Mouse (Mus musculus) hindbrain, embryonic 14.5 days (tissue): ENCODE results near the gene Axl. TPM values are rescaled to one million over a fixed set of nuclear protein-coding genes. Genes with fewer than 3 reads are reported as not detected.
"Not testable (repeated sequence)": the region's sequence is repeated elsewhere in the genome, so short reads cannot be mapped to it uniquely, and the experiment has no call there.

Experiments
- ATAC-seq: fragments of 200-750 bp; cut with Nextera tagmentation; 2 replicates; pipeline ENCODE4 v1.8.0; 2017; ENCODE audit warnings: moderate number of reproducible peaks, mild to moderate bottlenecking, moderate TSS enrichment, moderate library complexity; ENCODE audit not compliant: low FRiP score
- DNase-seq: peaks from one replicate; pipeline ENCODE4 v3.0.0-alpha.2; 2015; ENCODE audit warnings: low spot score
- H3K27ac ChIP-seq: fragments of 300-500 bp; sonication (generic); 2 replicates; pipeline ENCODE4 v1.5.1; 2014; ENCODE audit warnings: mild to moderate bottlenecking, moderate library complexity
- H3K27me3 ChIP-seq: fragments of 300-500 bp; sonication (generic); 2 replicates; pipeline ENCODE4 v1.6.1; 2014; ENCODE audit warnings: mild to moderate bottlenecking, low read length, mixed read lengths; ENCODE audit not compliant: control insufficient read depth, insufficient read depth
- H3K36me3 ChIP-seq: fragments of 300-500 bp; sonication (generic); replicated peaks from 2 replicates; pipeline ENCODE4 v1.6.1; 2014; ENCODE audit not compliant: control insufficient read depth, insufficient read depth
- H3K4me1 ChIP-seq: fragments of 300-500 bp; sonication (generic); replicated peaks from 2 replicates; pipeline ENCODE4 v1.6.1; 2014; ENCODE audit warnings: antibody characterized with exemption, low read length, mixed read lengths; ENCODE audit not compliant: control insufficient read depth, insufficient read depth
- H3K4me2 ChIP-seq: fragments of 300-500 bp; sonication (generic); replicated peaks from 2 replicates; pipeline ENCODE4 v1.6.1; 2014; ENCODE audit warnings: mild to moderate bottlenecking, moderate library complexity
- H3K4me3 ChIP-seq: fragments of 300-500 bp; sonication (generic); replicated peaks from 2 replicates; pipeline ENCODE4 v1.5.1; 2014; ENCODE audit warnings: mild to moderate bottlenecking, low read length
- H3K9ac ChIP-seq: fragments of 300-500 bp; sonication (generic); 2 replicates; pipeline ENCODE4 v1.6.1; 2014
- H3K9me3 ChIP-seq: fragments of 300-500 bp; sonication (generic); 2 replicates; pipeline ENCODE4 v1.6.1; 2016; ENCODE audit warnings: low read length; ENCODE audit not compliant: control insufficient read depth
- WGBS: fragments of 180-500 bp; shearing (Covaris S2); extraction: QIAGEN DNeasy Blood & Tissue Kit; methylation state at CpG from one replicate; pipeline ENCODE4 v1.1.7; 2014; 5-methylcytosine and 5-hydroxymethylcytosine counted together
- polyA plus RNA-seq: library from polyadenylated mRNA; unstranded; fragments of >200 nt; fragmentation: Nextera tagmentation; extraction: Ambion mirVana; gene quantifications from 2 replicates; pipeline ENCODE4 v1.2.1, GENCODE M21; 2014

Axl gene
- polyA plus RNA-seq, 1 experiment from 2014 or later: 20.6 TPM

DNA sequence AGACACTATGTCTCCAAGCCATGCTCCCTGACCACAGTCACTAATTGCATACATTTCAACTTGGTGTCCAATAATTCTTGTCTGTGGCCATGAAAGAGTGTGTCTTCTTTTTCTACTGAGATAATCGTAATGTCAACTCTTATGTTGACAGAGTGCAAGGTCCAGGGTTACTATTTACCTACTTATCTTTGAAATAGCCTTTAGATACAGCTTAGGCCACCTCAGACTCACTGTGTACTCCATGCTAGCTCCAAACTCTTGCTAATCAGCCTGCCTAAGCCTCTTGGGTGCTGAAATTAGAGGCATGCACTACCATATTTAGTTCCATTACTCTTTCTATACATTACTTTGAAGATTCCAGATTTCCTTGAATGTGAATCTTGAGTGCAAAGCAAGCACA lies 10.9 kb upstream of the Axl start:
- DNase-seq (no peak), ATAC-seq (no peak)
- 87% methylated on average over 1 of the region's 1 CpGs for WGBS
- no peak overlapping the region for H3K4me3 ChIP-seq
- H3K27ac ChIP-seq: no peak overlapping the region
- H3K9ac ChIP-seq: no peak overlapping the region
- H3K36me3 ChIP-seq: no peaks in the 10 kb centered on the region
- H3K9me3 ChIP-seq: no peaks in the 10 kb centered on the region
- no peak overlapping the region for H3K4me2 ChIP-seq
- no peaks in the 10 kb centered on the region for H3K27me3 ChIP-seq
- H3K4me1 ChIP-seq: no peaks in the 10 kb centered on the region

DNA sequence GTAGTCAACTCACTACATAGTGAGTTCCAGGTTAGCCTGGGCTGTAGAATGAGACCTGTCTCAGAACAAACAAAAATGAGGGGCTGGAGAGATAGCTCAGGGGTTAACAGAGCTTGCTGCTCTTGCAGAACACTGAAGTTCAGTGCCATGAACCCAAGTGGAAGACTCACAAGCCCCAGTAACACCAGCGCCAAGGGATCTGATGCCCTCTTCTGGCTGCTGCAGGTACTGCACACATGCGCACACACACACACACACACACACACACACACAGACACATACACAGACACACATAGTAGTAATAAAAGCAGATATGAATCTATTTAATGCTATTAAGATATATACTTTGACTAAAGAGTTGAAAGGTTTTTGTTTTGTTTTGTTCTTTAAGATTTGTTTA lies 10.0 kb upstream of the Axl start:
- DNase-seq (no peak), ATAC-seq (no peak)
- Histone ChIP-seq H3K27me3 (no peaks in the 10 kb centered on the region), H3K4me3 (no peak overlapping the region), H3K9me3 (no peaks in the 10 kb centered on the region), H3K27ac (no peak overlapping the region), H3K36me3 (no peaks in the 10 kb centered on the region), H3K4me1 (no peaks in the 10 kb centered on the region), H3K4me2 (no peak overlapping the region), H3K9ac (no peak overlapping the region)
- 87% methylated on average over 2 of the region's 2 CpGs for WGBS

DNA sequence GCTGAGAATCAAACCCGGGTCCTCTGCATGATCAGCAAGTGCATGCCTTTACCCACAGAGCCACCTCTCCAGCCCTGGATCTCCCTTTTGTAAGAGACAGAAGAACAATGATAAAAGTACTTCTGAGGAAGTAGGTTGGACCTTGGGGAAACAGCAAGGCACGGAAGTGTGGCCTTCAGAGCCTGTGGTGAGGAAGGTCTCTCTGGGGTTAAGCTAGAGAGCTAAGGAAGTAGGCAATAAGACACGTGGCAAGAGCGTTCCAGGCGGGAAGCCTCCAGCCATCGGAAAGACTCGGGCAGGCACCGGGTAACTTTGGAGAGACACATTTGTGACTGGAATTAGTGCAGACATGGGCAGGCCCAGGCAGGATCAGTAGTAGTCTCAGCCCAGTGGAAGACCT lies 6.3 kb upstream of the Axl start:
- Histone ChIP-seq H3K27ac (no peak overlapping the region), H3K4me2 (no peak overlapping the region), H3K9me3 (no peaks in the 10 kb centered on the region), H3K4me1 (no peaks in the 10 kb centered on the region), H3K27me3 (no peaks in the 10 kb centered on the region), H3K36me3 (no peaks in the 10 kb centered on the region), H3K4me3 (no peak overlapping the region), H3K9ac (no peak overlapping the region)
- WGBS: 89% methylated on average over 8 of the region's 8 CpGs
- ATAC-seq (no peak), DNase-seq (no peak)

DNA sequence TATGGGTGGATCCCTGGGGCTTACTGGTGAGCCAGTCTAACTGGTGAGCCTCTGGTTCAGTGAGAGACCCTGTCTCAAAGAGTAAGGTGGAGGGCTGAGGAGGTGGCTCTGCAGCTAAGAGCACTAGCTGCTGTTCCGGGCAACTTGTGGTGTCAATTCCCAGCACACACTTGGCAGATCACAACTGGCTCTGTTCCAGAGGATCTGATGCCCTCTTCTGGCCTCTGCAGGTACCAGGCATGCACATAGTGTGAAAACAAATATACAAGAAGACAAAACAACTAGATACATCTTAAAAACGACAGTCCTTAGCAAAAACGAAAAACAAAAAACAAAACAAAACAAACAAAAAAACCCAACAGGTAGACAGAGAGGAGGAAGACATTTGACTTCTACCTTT lies 5.2 kb upstream of the Axl start:
- H3K36me3 ChIP-seq: no peaks in the 10 kb centered on the region
- ATAC-seq (no peak), DNase-seq (no peak)
- no peak overlapping the region for H3K4me2 ChIP-seq
- H3K4me1 ChIP-seq: peaks cover 2% of the 10 kb centered on the region; the same call in 1 of the 2 replicates
- no peak overlapping the region for H3K27ac ChIP-seq
- no peak overlapping the region for H3K4me3 ChIP-seq
- H3K9me3 ChIP-seq: no peaks in the 10 kb centered on the region
- H3K9ac ChIP-seq: no peak overlapping the region
- WGBS: 63% methylated on average over 3 of the region's 3 CpGs
- no peaks in the 10 kb centered on the region for H3K27me3 ChIP-seq

DNA sequence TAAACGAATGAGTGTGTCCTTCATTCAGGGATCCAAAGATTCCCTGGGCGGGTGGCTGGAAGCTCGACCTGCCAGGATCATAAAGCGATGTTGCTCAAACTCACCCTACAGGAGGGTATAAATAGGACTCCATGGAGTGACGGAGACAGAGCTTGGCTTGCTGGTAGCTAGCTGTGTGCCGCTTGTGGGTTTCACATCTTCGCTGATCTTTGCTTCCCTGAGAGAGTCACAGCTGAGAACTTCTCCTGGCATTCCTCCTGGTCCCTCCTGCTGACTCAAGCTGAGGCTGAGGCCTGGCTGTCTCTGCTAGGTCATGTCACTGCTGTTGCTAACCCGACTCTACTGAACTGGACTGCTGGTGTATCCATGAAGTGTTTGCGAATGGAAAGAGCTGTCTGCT lies 4.5 kb upstream of the Axl start:
- H3K4me3 ChIP-seq, H3K27ac ChIP-seq, ATAC-seq, H3K4me1 ChIP-seq, H3K9ac ChIP-seq, H3K36me3 ChIP-seq, H3K27me3 ChIP-seq, H3K4me2 ChIP-seq, H3K9me3 ChIP-seq, DNase-seq: not testable (repeated sequence)
- WGBS: 74% methylated on average over 9 of the region's 9 CpGs

DNA sequence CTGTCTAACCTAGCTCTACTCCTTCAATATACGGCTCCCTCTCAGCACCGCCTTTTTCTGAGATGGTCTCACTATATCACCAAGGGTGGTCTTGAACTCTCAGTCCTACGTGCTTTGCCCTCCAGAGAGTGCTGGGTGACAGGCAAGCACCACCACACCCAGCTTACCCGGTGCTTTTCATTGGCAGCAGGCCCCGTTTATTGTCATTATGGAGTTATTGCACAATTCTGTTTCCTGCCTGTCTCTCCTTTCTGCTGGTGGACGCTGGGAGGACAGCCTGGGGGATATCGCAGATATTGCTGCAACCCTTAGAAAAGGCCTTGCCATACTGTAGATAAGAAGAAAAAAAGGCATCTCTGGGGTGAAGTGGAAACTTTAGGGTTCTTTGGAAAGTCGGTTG lies 2.1 kb upstream of the Axl start:
- peaks cover 11% of the 10 kb centered on the region; the same call in 1 of the 2 replicates for H3K4me1 ChIP-seq
- no peaks in the 10 kb centered on the region for H3K27me3 ChIP-seq
- WGBS: 76% methylated on average over 8 of the region's 8 CpGs
- ATAC-seq (no peak), DNase-seq (no peak)
- no peak overlapping the region for H3K27ac ChIP-seq
- H3K9ac ChIP-seq: no peak overlapping the region
- no peaks in the 10 kb centered on the region for H3K36me3 ChIP-seq
- H3K9me3 ChIP-seq: no peaks in the 10 kb centered on the region
- H3K4me3 ChIP-seq: no peak overlapping the region
- H3K4me2 ChIP-seq: no peak overlapping the region

DNA sequence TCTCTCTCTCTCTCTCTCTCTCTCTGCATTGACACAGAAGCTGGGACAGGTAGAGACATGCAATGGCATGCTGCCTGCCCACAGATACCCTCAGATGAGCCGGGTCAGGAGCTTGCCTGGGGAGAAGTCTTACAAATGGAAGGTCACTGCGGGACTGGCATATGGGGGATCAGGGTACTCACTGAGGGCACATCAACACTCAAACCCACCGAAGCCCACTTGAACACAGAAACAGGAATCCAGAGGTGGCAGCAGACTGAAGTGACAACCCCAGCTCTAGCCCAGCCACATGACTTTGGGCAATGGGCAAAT lies 580 bp upstream of the Axl start:
- WGBS: 38% methylated on average over 3 of the region's 3 CpGs
- H3K4me1 ChIP-seq: peaks cover 11% of the 10 kb centered on the region; the same call in 1 of the 2 replicates
- DNase-seq (no peak), ATAC-seq (no peak)
- no peak overlapping the region for H3K27ac ChIP-seq
- H3K4me2 ChIP-seq: peak overlapping the region; percentile 60
- H3K36me3 ChIP-seq: no peaks in the 10 kb centered on the region
- no peaks in the 10 kb centered on the region for H3K27me3 ChIP-seq
- no peaks in the 10 kb centered on the region for H3K9me3 ChIP-seq
- no peak overlapping the region; the same call in 1 of the 2 replicates for H3K4me3 ChIP-seq
- no peak overlapping the region for H3K9ac ChIP-seq

DNA sequence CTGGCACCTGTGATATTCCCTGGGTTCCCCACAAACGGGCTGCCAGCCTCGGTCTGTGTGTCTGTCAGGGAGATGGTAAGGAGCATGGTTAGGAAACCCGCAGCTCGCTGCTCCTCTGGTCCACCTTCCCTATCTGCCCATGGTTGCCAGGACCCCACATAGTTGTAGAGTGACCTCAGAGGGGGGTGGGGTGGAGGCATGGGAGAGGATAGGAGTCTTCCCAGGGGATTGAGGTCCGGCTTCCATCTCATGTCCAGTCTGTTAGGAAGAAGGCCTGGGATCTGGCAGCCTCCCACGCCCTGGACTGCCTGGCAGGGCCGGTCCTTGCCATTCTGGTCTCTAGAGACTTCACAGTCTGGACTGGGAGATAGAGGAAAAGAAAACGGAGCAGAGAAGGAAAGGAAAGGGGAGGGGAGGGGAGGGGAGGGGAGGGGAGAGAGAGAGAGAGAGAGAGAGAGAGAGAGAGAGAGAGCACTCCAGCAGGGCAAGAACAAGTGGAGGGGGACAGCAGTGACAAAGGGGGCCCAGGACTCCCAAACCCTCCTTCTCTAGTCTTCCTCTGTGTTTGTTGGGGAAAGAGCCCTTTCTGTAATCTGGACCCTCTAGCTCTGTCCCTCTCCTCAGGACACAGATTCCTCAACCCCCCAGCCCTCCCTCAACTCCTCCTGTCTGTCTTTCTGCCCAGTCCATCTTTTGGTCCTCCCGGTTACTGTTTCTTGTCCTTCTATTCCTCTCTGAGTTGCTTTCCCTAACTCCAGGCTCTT lies 867 bp downstream of the Axl start:
- H3K4me3 ChIP-seq: peak overlapping the region; percentile 35
- H3K27me3 ChIP-seq: no peaks in the 10 kb centered on the region
- peak overlapping the region; percentile 60 for H3K4me2 ChIP-seq
- DNase-seq (no peak), ATAC-seq (peak; percentile 55; the same call in 1 of the 2 replicates)
- peak overlapping the region; percentile 50; the same call in 1 of the 2 replicates for H3K9ac ChIP-seq
- no peaks in the 10 kb centered on the region for H3K36me3 ChIP-seq
- H3K4me1 ChIP-seq: peaks cover 11% of the 10 kb centered on the region; the same call in 1 of the 2 replicates
- no peaks in the 10 kb centered on the region for H3K9me3 ChIP-seq
- 21% methylated on average over 9 of the region's 9 CpGs for WGBS
- H3K27ac ChIP-seq: peak overlapping the region; percentile 41; the same call in 1 of the 2 replicates

DNA sequence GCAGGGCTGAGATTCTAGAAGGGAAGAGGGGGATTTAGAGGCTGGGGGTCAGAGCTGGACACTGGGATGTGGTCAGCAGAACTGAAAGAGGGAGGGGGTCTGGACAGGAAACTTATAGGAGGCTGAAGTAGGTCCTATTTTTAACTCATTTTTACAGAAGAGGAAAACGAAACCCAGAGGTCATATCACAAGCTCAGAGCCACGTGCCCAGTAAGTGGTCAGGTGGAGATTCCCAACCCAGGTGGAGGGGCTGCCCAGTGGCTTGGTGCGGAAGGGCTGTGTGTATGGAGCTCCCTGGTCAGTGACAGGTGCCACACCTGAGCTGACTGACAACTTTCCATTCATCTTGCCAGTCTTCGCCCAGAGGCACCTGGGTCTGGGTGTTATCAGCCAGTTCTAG lies 1.5 kb downstream of the Axl start:
- no peak overlapping the region for H3K27ac ChIP-seq
- ATAC-seq: no peak
- no peaks in the 10 kb centered on the region for H3K36me3 ChIP-seq
- no peak for DNase-seq
- H3K9ac ChIP-seq: no peak overlapping the region
- WGBS: 74% methylated on average over 4 of the region's 4 CpGs
- no peak overlapping the region for H3K4me3 ChIP-seq
- H3K4me1 ChIP-seq: peaks cover 11% of the 10 kb centered on the region; the same call in 1 of the 2 replicates
- H3K4me2 ChIP-seq: no peak overlapping the region; the same call in 1 of the 2 replicates
- H3K9me3 ChIP-seq: no peaks in the 10 kb centered on the region
- no peaks in the 10 kb centered on the region for H3K27me3 ChIP-seq

DNA sequence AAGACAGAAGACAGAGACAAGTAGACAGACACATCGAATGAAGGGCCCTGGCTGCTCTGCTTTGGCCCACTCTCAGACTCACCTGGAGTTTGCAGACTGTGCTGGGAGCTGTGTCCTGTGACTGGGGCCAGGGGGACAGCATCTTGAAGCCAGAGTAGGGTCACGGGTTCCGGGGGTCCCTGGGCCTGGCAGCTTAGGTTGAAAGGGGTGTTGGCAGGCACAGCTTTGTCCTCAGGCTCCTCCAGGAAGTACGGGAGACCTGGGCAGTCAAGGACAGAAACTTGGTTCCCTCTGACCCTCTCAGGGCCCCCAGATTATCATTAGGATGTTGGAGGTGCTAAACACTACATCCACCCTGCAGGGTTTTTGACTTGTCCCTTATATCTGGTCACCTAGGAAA lies 2.8 kb downstream of the Axl start:
- Histone ChIP-seq H3K9me3 (no peaks in the 10 kb centered on the region), H3K27me3 (no peaks in the 10 kb centered on the region), H3K9ac (no peak overlapping the region), H3K4me2 (no peak overlapping the region), H3K36me3 (no peaks in the 10 kb centered on the region), H3K4me1 (peaks cover 18% of the 10 kb centered on the region; the same call in 1 of the 2 replicates), H3K4me3 (no peak overlapping the region), H3K27ac (no peak overlapping the region)
- 77% methylated on average over 4 of the region's 4 CpGs for WGBS
- ATAC-seq (no peak), DNase-seq (no peak)
